16 mouse cellular contexts compared by ENCODE assay signal in genomic region chr2:18051831-18052170, GRCm38 (mm10). TPM values are rescaled to one million over a fixed set of nuclear protein-coding genes. Genes with fewer than 3 reads are reported as not detected.
DNase-seq lines count a peak whose midpoint lies in the region; ATAC-seq and TF ChIP-seq lines count a peak whose summit lies in the region.
"Had no signal": no experiment of that assay in that cellular context is flagged by ENCODE, and none has a peak within 500 bp of the region (broad histone marks: within the 10 kb centered on the region; RNA-seq: fewer than 3 reads in every experiment).

No protein-coding gene starts in this region.

- H3K27ac ChIP-seq in midbrain, embryonic 11.5 days (ENCODE audit: low read depth, low read length), result peak overlapping the region; percentile 100
- H3K27ac ChIP-seq in midbrain, postnatal 0 days (ENCODE audit: low read depth, low read length), result no peak overlapping the region
- H3K27ac ChIP-seq in forebrain, embryonic 13.5 days, result peak overlapping the region; percentile 100
- no peak overlapping the region for H3K27ac ChIP-seq in hindbrain, embryonic 16.5 days (ENCODE audit: low read depth, low read length)
- H3K27ac ChIP-seq in neural tube, embryonic 14.5 days (ENCODE audit: low read depth, low read length), result no peak overlapping the region
- no peak overlapping the region for H3K27ac ChIP-seq in kidney, embryonic 15.5 days
- H3K27ac ChIP-seq: gastrocnemius, adult 2 months; liver, embryonic 13.5 days had no signal

- ATAC-seq in midbrain, embryonic 11.5 days (ENCODE audit: low FRiP score), result no peak
- ATAC-seq in midbrain, postnatal 0 days (ENCODE audit: low FRiP score), result no peak
- ATAC-seq in forebrain, embryonic 13.5 days, result no peak
- ATAC-seq in hindbrain, embryonic 16.5 days, result no peak
- ATAC-seq in neural tube, embryonic 14.5 days (ENCODE audit: low read depth), result no peak
- no peak for ATAC-seq in kidney, embryonic 15.5 days (replicated peaks; ENCODE audit: low FRiP score)

- H3K9me3 ChIP-seq in midbrain, embryonic 11.5 days (ENCODE audit: control insufficient read depth, low read length), result no peaks in the 10 kb centered on the region
- no peaks in the 10 kb centered on the region for H3K9me3 ChIP-seq in midbrain, postnatal 0 days (ENCODE audit: low read length)
- no peaks in the 10 kb centered on the region for H3K9me3 ChIP-seq in forebrain, embryonic 13.5 days (replicated peaks)
- H3K9me3 ChIP-seq in hindbrain, embryonic 16.5 days (ENCODE audit: control insufficient read depth, low read length), result no peaks in the 10 kb centered on the region
- no peaks in the 10 kb centered on the region for H3K9me3 ChIP-seq in neural tube, embryonic 14.5 days (ENCODE audit: control insufficient read depth, low read length)
- H3K9me3 ChIP-seq in kidney, embryonic 15.5 days (replicated peaks), result no peaks in the 10 kb centered on the region
- H3K9me3 ChIP-seq: liver, embryonic 13.5 days had no signal

- H3K36me3 ChIP-seq in midbrain, embryonic 11.5 days (ENCODE audit: control insufficient read depth, insufficient read depth, low read length), result no peaks in the 10 kb centered on the region
- no peaks in the 10 kb centered on the region for H3K36me3 ChIP-seq in midbrain, postnatal 0 days (ENCODE audit: insufficient read depth, low read length)
- no peaks in the 10 kb centered on the region for H3K36me3 ChIP-seq in forebrain, embryonic 13.5 days (ENCODE audit: poor library complexity, severe bottlenecking)
- H3K36me3 ChIP-seq in hindbrain, embryonic 16.5 days (ENCODE audit: control insufficient read depth, insufficient read depth, low read length), result no peaks in the 10 kb centered on the region
- no peaks in the 10 kb centered on the region for H3K36me3 ChIP-seq in neural tube, embryonic 14.5 days (ENCODE audit: control insufficient read depth, insufficient read depth, low read length)
- H3K36me3 ChIP-seq in kidney, embryonic 15.5 days, result no peaks in the 10 kb centered on the region
- H3K36me3 ChIP-seq: liver, embryonic 13.5 days had no signal

- H3K4me3 ChIP-seq in midbrain, embryonic 11.5 days (ENCODE audit: low read depth, low read length), result peak overlapping the region; percentile 100
- H3K4me3 ChIP-seq in midbrain, postnatal 0 days (ENCODE audit: low read depth, low read length), result no peak overlapping the region
- peak overlapping the region; percentile 3; the same call in 1 of the 2 replicates for H3K4me3 ChIP-seq in forebrain, embryonic 13.5 days
- H3K4me3 ChIP-seq in hindbrain, embryonic 16.5 days (ENCODE audit: low read length), result no peak overlapping the region
- no peak overlapping the region for H3K4me3 ChIP-seq in neural tube, embryonic 14.5 days (ENCODE audit: low read depth, low read length)
- H3K4me3 ChIP-seq in kidney, embryonic 15.5 days (replicated peaks), result no peak overlapping the region
- H3K4me3 ChIP-seq: erythroblast, embryonic 14.5 days; gastrocnemius, adult 2 months; liver, embryonic 13.5 days had no signal

- H3K4me1 ChIP-seq in midbrain, embryonic 11.5 days (ENCODE audit: control insufficient read depth, insufficient read depth, low read length), result peaks cover 39% of the 10 kb centered on the region
- peaks cover 8% of the 10 kb centered on the region; the same call in 1 of the 2 replicates for H3K4me1 ChIP-seq in midbrain, postnatal 0 days (ENCODE audit: insufficient read depth, low read length)
- H3K4me1 ChIP-seq in forebrain, embryonic 13.5 days, result peaks cover 60% of the 10 kb centered on the region
- H3K4me1 ChIP-seq in hindbrain, embryonic 16.5 days (ENCODE audit: control insufficient read depth, insufficient read depth, low read depth, low read length), result peaks cover 14% of the 10 kb centered on the region
- peaks cover 13% of the 10 kb centered on the region; the same call in 1 of the 2 replicates for H3K4me1 ChIP-seq in neural tube, embryonic 14.5 days (ENCODE audit: control insufficient read depth, insufficient read depth, low read length)
- peaks cover 40% of the 10 kb centered on the region for H3K4me1 ChIP-seq in kidney, embryonic 15.5 days

- peak overlapping the region; percentile 100 for H3K9ac ChIP-seq in midbrain, embryonic 11.5 days (ENCODE audit: low read length)
- H3K9ac ChIP-seq in midbrain, postnatal 0 days (replicated peaks; ENCODE audit: low read length, poor library complexity, severe bottlenecking), result no peak overlapping the region
- H3K9ac ChIP-seq in forebrain, embryonic 13.5 days, result peak overlapping the region; percentile 100
- H3K9ac ChIP-seq in hindbrain, embryonic 16.5 days (ENCODE audit: low read depth, low read length), result no peak overlapping the region
- H3K9ac ChIP-seq in neural tube, embryonic 14.5 days (replicated peaks; ENCODE audit: low read depth, low read length), result no peak overlapping the region
- H3K9ac ChIP-seq in kidney, embryonic 15.5 days, result no peak overlapping the region
- H3K9ac ChIP-seq: liver, embryonic 13.5 days had no signal

- H3K27me3 ChIP-seq in midbrain, embryonic 11.5 days (ENCODE audit: control insufficient read depth, insufficient read depth, low read length), result no peaks in the 10 kb centered on the region
- no peaks in the 10 kb centered on the region for H3K27me3 ChIP-seq in midbrain, postnatal 0 days (ENCODE audit: insufficient read depth, low read length)
- H3K27me3 ChIP-seq in forebrain, embryonic 13.5 days, result no peaks in the 10 kb centered on the region
- no peaks in the 10 kb centered on the region for H3K27me3 ChIP-seq in hindbrain, embryonic 16.5 days (replicated peaks; ENCODE audit: control insufficient read depth, insufficient read depth, low read length)
- no peaks in the 10 kb centered on the region for H3K27me3 ChIP-seq in neural tube, embryonic 14.5 days (ENCODE audit: control insufficient read depth, insufficient read depth, low read length)
- no peaks in the 10 kb centered on the region for H3K27me3 ChIP-seq in kidney, embryonic 15.5 days

- DNase-seq in midbrain, embryonic 11.5 days (ENCODE audit: low spot score, missing footprints), result peak; percentile 92
- DNase-seq in midbrain, postnatal 0 days (ENCODE audit: low spot score), result no peak
- DNase-seq in adrenal gland, adult 8-10 months, result no peak
- DNase-seq: gastrocnemius, adult 2 months; kidney, adult 18-20 months; liver, embryonic 13.5 days; lung, postnatal 36 days had no signal

- peak overlapping the region; percentile 94 for H3K4me2 ChIP-seq in midbrain, embryonic 11.5 days
- H3K4me2 ChIP-seq in midbrain, postnatal 0 days (ENCODE audit: low read depth, low read length, poor library complexity, severe bottlenecking), result no peak overlapping the region
- H3K4me2 ChIP-seq in forebrain, embryonic 13.5 days, result peak overlapping the region; percentile 87
- H3K4me2 ChIP-seq in hindbrain, embryonic 16.5 days (ENCODE audit: low read length), result 0 out of 2 replicates have a peak overlapping the region, but pooled peaks have one; percentile 14
- H3K4me2 ChIP-seq in neural tube, embryonic 14.5 days (ENCODE audit: low read depth, low read length), result peak overlapping the region; percentile 81; the same call in 1 of the 2 replicates
- H3K4me2 ChIP-seq in kidney, embryonic 15.5 days, result no peak overlapping the region
- H3K4me2 ChIP-seq: liver, embryonic 13.5 days had no signal

- 5% methylated on average over 3 of the region's 3 CpGs for WGBS in midbrain, embryonic 11.5 days
- WGBS in midbrain, postnatal 0 days, result 56% methylated on average over 3 of the region's 3 CpGs
- 7% methylated on average over 3 of the region's 3 CpGs for WGBS in forebrain, embryonic 13.5 days
- 40% methylated on average over 3 of the region's 3 CpGs for WGBS in hindbrain, embryonic 16.5 days
- 20% methylated on average over 3 of the region's 3 CpGs for WGBS in neural tube, embryonic 14.5 days
- WGBS in kidney, embryonic 15.5 days, result 89% methylated on average over 3 of the region's 3 CpGs

- TF ChIP-seq CTCF in midbrain, postnatal 0 days (IDR thresholded peaks at IDR 0.05), result no peak

RNA-seq across cellular contexts. Expression of gene Skida1, which starts 3.0 kb away (rescaled TPM):
- 22.9 and 23.4 TPM in 2 replicates for polyA plus RNA-seq in midbrain, embryonic 11.5 days (2014; fragmentation: Nextera tagmentation; extraction: Ambion mirVana)
- 12.1 and 12.4 TPM in 2 replicates for total RNA-seq in midbrain, postnatal 0 days (2014; rRNA removed)
- 3.5 and 4.3 TPM in 2 replicates for polyA plus RNA-seq in midbrain, postnatal 0 days (2015; fragmentation: Nextera tagmentation; extraction: Ambion mirVana)
- 17.2 and 17.9 TPM in 2 replicates for polyA plus RNA-seq in forebrain, embryonic 13.5 days (2015; fragmentation: Nextera tagmentation; extraction: Ambion mirVana)
- 4.4 and 5.8 TPM in 2 replicates for polyA plus RNA-seq in hindbrain, embryonic 16.5 days (2015; fragmentation: Nextera tagmentation; extraction: Ambion mirVana)
- 3.9 and 5.3 TPM in 2 replicates for polyA plus RNA-seq in neural tube, embryonic 14.5 days (2014; fragmentation: Nextera tagmentation; extraction: Ambion mirVana)
- polyA plus RNA-seq in kidney, embryonic 15.5 days (2015; fragmentation: Nextera tagmentation; extraction: Ambion mirVana), result 10.3 and 11.8 TPM in 2 replicates
- 1 to 10 TPM; 2.0 to 5.2 (median 3.5) TPM for total RNA-seq in adrenal gland, adult 8-10 months (2022)
- polyA plus RNA-seq: erythroblast, embryonic 14.5 days had no signal

RNA-seq across cellular contexts. Expression of gene Mllt10, which starts 3.2 kb away (rescaled TPM):
- polyA plus RNA-seq in midbrain, embryonic 11.5 days (2014; fragmentation: Nextera tagmentation; extraction: Ambion mirVana), result 54.1 and 57.2 TPM in 2 replicates
- 22.7 and 96.5 TPM in 2 replicates for total RNA-seq in midbrain, postnatal 0 days (2014; rRNA removed)
- polyA plus RNA-seq in midbrain, postnatal 0 days (2015; fragmentation: Nextera tagmentation; extraction: Ambion mirVana), result 23.9 and 28.9 TPM in 2 replicates
- polyA plus RNA-seq in forebrain, embryonic 13.5 days (2015; fragmentation: Nextera tagmentation; extraction: Ambion mirVana), result 73.5 and 75.3 TPM in 2 replicates
- 37.5 and 42.9 TPM in 2 replicates for polyA plus RNA-seq in hindbrain, embryonic 16.5 days (2015; fragmentation: Nextera tagmentation; extraction: Ambion mirVana)
- 34.6 and 36.5 TPM in 2 replicates for polyA plus RNA-seq in neural tube, embryonic 14.5 days (2014; fragmentation: Nextera tagmentation; extraction: Ambion mirVana)
- polyA plus RNA-seq in kidney, embryonic 15.5 days (2015; fragmentation: Nextera tagmentation; extraction: Ambion mirVana), result 72.9 and 73.1 TPM in 2 replicates
- 10 to 100 TPM; 38.8 to 84.1 (median 45.1) TPM for total RNA-seq in adrenal gland, adult 8-10 months (2022)

RNA-seq across cellular contexts. Expression of gene A930004D18Rik, which starts 14.3 kb away (rescaled TPM):
- 10.5 and 11.6 TPM in 2 replicates for polyA plus RNA-seq in midbrain, embryonic 11.5 days (2014; fragmentation: Nextera tagmentation; extraction: Ambion mirVana)
- 2.4 and 3.6 TPM in 2 replicates for total RNA-seq in midbrain, postnatal 0 days (2014; rRNA removed)
- 9.7 and 10.3 TPM in 2 replicates for polyA plus RNA-seq in midbrain, postnatal 0 days (2015; fragmentation: Nextera tagmentation; extraction: Ambion mirVana)
- 16.2 and 20.3 TPM in 2 replicates for polyA plus RNA-seq in forebrain, embryonic 13.5 days (2015; fragmentation: Nextera tagmentation; extraction: Ambion mirVana)
- polyA plus RNA-seq in hindbrain, embryonic 16.5 days (2015; fragmentation: Nextera tagmentation; extraction: Ambion mirVana), result 6.1 and 8.2 TPM in 2 replicates
- 8.2 and 8.6 TPM in 2 replicates for polyA plus RNA-seq in neural tube, embryonic 14.5 days (2014; fragmentation: Nextera tagmentation; extraction: Ambion mirVana)
- polyA plus RNA-seq in kidney, embryonic 15.5 days (2015; fragmentation: Nextera tagmentation; extraction: Ambion mirVana), result 12.0 and 15.1 TPM in 2 replicates
- total RNA-seq in adrenal gland, adult 8-10 months (2022), result 1 to 10 TPM; 1.1 to 2.4 (median 1.4) TPM
- polyA plus RNA-seq: erythroblast, embryonic 14.5 days had no signal

RNA-seq across cellular contexts. Expression of gene H2al2a, which starts 55.0 kb away (rescaled TPM):
- not detected in 2 replicates for polyA plus RNA-seq in midbrain, embryonic 11.5 days (2014; fragmentation: Nextera tagmentation; extraction: Ambion mirVana)
- not detected in 2 replicates for total RNA-seq in midbrain, postnatal 0 days (2014; rRNA removed)
- polyA plus RNA-seq in midbrain, postnatal 0 days (2015; fragmentation: Nextera tagmentation; extraction: Ambion mirVana), result not detected in 2 replicates
- polyA plus RNA-seq in forebrain, embryonic 13.5 days (2015; fragmentation: Nextera tagmentation; extraction: Ambion mirVana), result not detected in 2 replicates
- polyA plus RNA-seq in hindbrain, embryonic 16.5 days (2015; fragmentation: Nextera tagmentation; extraction: Ambion mirVana), result not detected in 2 replicates
- polyA plus RNA-seq in neural tube, embryonic 14.5 days (2014; fragmentation: Nextera tagmentation; extraction: Ambion mirVana), result not detected in 2 replicates
- not detected in 2 replicates for polyA plus RNA-seq in kidney, embryonic 15.5 days (2015; fragmentation: Nextera tagmentation; extraction: Ambion mirVana)
- total RNA-seq in adrenal gland, adult 8-10 months (2022), result not detected
- total RNA-seq: gastrocnemius, adult 2 months; heart, postnatal 25 days had no signal
- polyA plus RNA-seq: erythroblast, embryonic 14.5 days; large intestine, adult 2 months; liver, embryonic 13.5 days; spleen, adult 2 months; urinary bladder, adult 2 months had no signal

Comparison
In these comparisons a context has a peak if more than half of its experiments do, and no peak if none do; other contexts are left out.
1. H3K27ac ChIP-seq: peak in midbrain, embryonic 11.5 days (single experiment) and forebrain, embryonic 13.5 days (single experiment); none in midbrain, postnatal 0 days (single experiment), hindbrain, embryonic 16.5 days (single experiment), neural tube, embryonic 14.5 days (single experiment) and kidney, embryonic 15.5 days (single experiment).
2. H3K4me2 ChIP-seq: peak in midbrain, embryonic 11.5 days (single experiment), forebrain, embryonic 13.5 days (single experiment), hindbrain, embryonic 16.5 days (single experiment) and neural tube, embryonic 14.5 days (single experiment); none in midbrain, postnatal 0 days (single experiment) and kidney, embryonic 15.5 days (single experiment).
3. H3K4me3 ChIP-seq: peak in midbrain, embryonic 11.5 days (single experiment) and forebrain, embryonic 13.5 days (single experiment); none in midbrain, postnatal 0 days (single experiment), hindbrain, embryonic 16.5 days (single experiment), neural tube, embryonic 14.5 days (single experiment) and kidney, embryonic 15.5 days (single experiment).
4. H3K9ac ChIP-seq: peak in midbrain, embryonic 11.5 days (single experiment) and forebrain, embryonic 13.5 days (single experiment); none in midbrain, postnatal 0 days (single experiment), hindbrain, embryonic 16.5 days (single experiment), neural tube, embryonic 14.5 days (single experiment) and kidney, embryonic 15.5 days (single experiment).